Mouse (Mus musculus) adrenal gland, adult 10 weeks (tissue): ENCODE measurements around the gene Gm4216. TPM values are rescaled to one million over a fixed set of nuclear protein-coding genes. Genes with fewer than 3 reads are reported as not detected.

Experiments
- polyA plus RNA-seq: library from polyadenylated mRNA; stranded (reverse); fragments of 350-450 nt; fragmentation: Illumina TruSeq; extraction: RNeasy Lipid Tissue Mini Kit (QIAGEN cat#74804); gene quantifications from one replicate; pipeline ENCODE4 v1.2.3, GENCODE M21; 2014; ENCODE audit warnings: low read depth, low replicate concordance

The Gm4216 gene
- not detected for polyA plus RNA-seq

GRCm38 (mm10) chr7:23019823-23020222 is at the start of gene Gm4216:
Gm4216 (minus strand) TSS chr7:23019923.

GRCm38 (mm10) chr7:23067356-23067755 is 47.6 kb upstream of the Gm4216 start, which contains the start of gene Gm8720:
Gm8720 (minus strand) TSS chr7:23067456.

GRCm38 (mm10) chr7:23055240-23055639 is 35.5 kb upstream of the Gm4216 start, which contains the start of gene Vmn1r163:
Vmn1r163 (plus strand) TSS chr7:23055540.

GRCm38 (mm10) chr7:22984573-22984972 is 35.1 kb downstream of the Gm4216 start, which contains the start of gene Gm4214:
Gm4214 (minus strand) TSS chr7:22984673.

Other genes starting within 250 kb of the Gm4216 start
- gene Vmn1r158, start 229.1 kb downstream of the Gm4216 start, polyA plus RNA-seq, result not detected
- gene Vmn1r159, start 176.3 kb downstream of the Gm4216 start, polyA plus RNA-seq, result not detected
- not detected for gene Vmn1r160, start 148.7 kb downstream of the Gm4216 start, polyA plus RNA-seq
- not detected for gene Gm4214, start 35.2 kb downstream of the Gm4216 start, polyA plus RNA-seq
- gene Vmn1r163, start 35.6 kb upstream of the Gm4216 start, polyA plus RNA-seq, result not detected
- gene Gm8720, start 47.5 kb upstream of the Gm4216 start, polyA plus RNA-seq, result not detected
- gene Gm10662, start 124.6 kb upstream of the Gm4216 start, polyA plus RNA-seq, result not detected
- not detected for gene Vmn1r165, start 197.4 kb upstream of the Gm4216 start, polyA plus RNA-seq
- gene Vmn1r166, start 231.8 kb upstream of the Gm4216 start, polyA plus RNA-seq, result not detected